Comparison of ENCODE assay signal across 16 mouse cellular contexts in genomic region chr9:67426304-67426703, GRCm38 (mm10).
DNase-seq lines count a peak whose midpoint lies in the region; ATAC-seq and TF ChIP-seq lines count a peak whose summit lies in the region.
"Had no signal": no experiment of that assay in that cellular context is flagged by ENCODE, and none has a peak within 500 bp of the region (broad histone marks: within the 10 kb centered on the region; RNA-seq: fewer than 3 reads in every experiment).

No protein-coding gene starts in this region.

- no peak overlapping the region for H3K4me2 ChIP-seq in kidney, embryonic 14.5 days (replicated peaks; ENCODE audit: low read depth, low read length)
- no peak overlapping the region for H3K4me2 ChIP-seq in intestine, embryonic 16.5 days (ENCODE audit: low read depth, low read length)
- H3K4me2 ChIP-seq: embryonic facial prominence, embryonic 12.5 days; limb, embryonic 13.5 days; midbrain, embryonic 11.5 days had no signal

- no peak overlapping the region for H3K27ac ChIP-seq in kidney, embryonic 14.5 days (ENCODE audit: low read depth, low read length)
- peak overlapping the region; percentile 39; the same call in 1 of the 2 replicates for H3K27ac ChIP-seq in intestine, embryonic 16.5 days (ENCODE audit: low read length)
- H3K27ac ChIP-seq: embryonic facial prominence, embryonic 12.5 days; gastrocnemius, adult 2 months; layer of hippocampus, adult 2 months; limb, embryonic 13.5 days had no signal

- WGBS in kidney, embryonic 14.5 days, result 32% methylated on average over 3 of the region's 3 CpGs
- 55% methylated on average over 3 of the region's 3 CpGs for WGBS in intestine, embryonic 16.5 days

- no peak for ATAC-seq in kidney, embryonic 14.5 days (ENCODE audit: low FRiP score, low TSS enrichment)
- peak; percentile 69; the same call in 1 of the 2 replicates for ATAC-seq in intestine, embryonic 16.5 days

- H3K4me1 ChIP-seq in kidney, embryonic 14.5 days (ENCODE audit: control insufficient read depth, insufficient read depth, low read length), result peaks cover 3% of the 10 kb centered on the region; the same call in 1 of the 2 replicates
- no peaks in the 10 kb centered on the region for H3K4me1 ChIP-seq in intestine, embryonic 16.5 days (ENCODE audit: control insufficient read depth, insufficient read depth, low read length)
- H3K4me1 ChIP-seq: embryonic facial prominence, embryonic 12.5 days had no signal

- no peak overlapping the region for H3K9ac ChIP-seq in kidney, embryonic 14.5 days (ENCODE audit: low read depth, low read length)
- H3K9ac ChIP-seq in intestine, embryonic 16.5 days (ENCODE audit: low read depth, low read length), result no peak overlapping the region
- H3K9ac ChIP-seq: embryonic facial prominence, embryonic 12.5 days; limb, embryonic 13.5 days had no signal

- H3K27me3 ChIP-seq in kidney, embryonic 14.5 days (ENCODE audit: control insufficient read depth, insufficient read depth, low read length), result no peaks in the 10 kb centered on the region
- H3K27me3 ChIP-seq in intestine, embryonic 16.5 days (replicated peaks; ENCODE audit: control insufficient read depth, insufficient read depth, low read length), result no peaks in the 10 kb centered on the region
- H3K27me3 ChIP-seq: embryonic facial prominence, embryonic 12.5 days; limb, embryonic 13.5 days had no signal

- TF ChIP-seq POLR2A in brain, embryonic 14.5 days (IDR thresholded peaks at IDR 0.05; ENCODE audit: borderline replicate concordance, extremely low read depth, insufficient read depth, insufficient read length, poor library complexity, severe bottlenecking), result no peak

- intact Hi-C loops in heart, postnatal 14 days (cut with DNase I), result loop anchor here (5.0 kb wide), 1 partner anchor 206 kb away; no protein-coding TSS in a partner anchor

- no peaks in the 10 kb centered on the region for H3K9me3 ChIP-seq in kidney, embryonic 14.5 days (ENCODE audit: control insufficient read depth, low read length)
- H3K9me3 ChIP-seq in intestine, embryonic 16.5 days (ENCODE audit: control insufficient read depth, low read length), result no peaks in the 10 kb centered on the region
- H3K9me3 ChIP-seq: embryonic facial prominence, embryonic 12.5 days; limb, embryonic 13.5 days had no signal

- no peak overlapping the region for H3K4me3 ChIP-seq in kidney, embryonic 14.5 days (ENCODE audit: low read length)
- no peak overlapping the region for H3K4me3 ChIP-seq in intestine, embryonic 16.5 days (ENCODE audit: low read length)
- H3K4me3 ChIP-seq: embryonic facial prominence, embryonic 12.5 days; gastrocnemius, adult 2 months; layer of hippocampus, adult 2 months; limb, embryonic 13.5 days had no signal

- no peak for TF ChIP-seq CTCF in brain, embryonic 14.5 days (IDR thresholded peaks at IDR 0.05; ENCODE audit: borderline replicate concordance, extremely low read depth, insufficient read depth, insufficient read length)

- DNase-seq in heart, adult 11 months, result peak; percentile 42
- DNase-seq in heart, postnatal 14 days, result no peak
- DNase-seq in kidney, adult 9 months, result peak; percentile 9
- peak; percentile 50 for DNase-seq in brain, embryonic 14.5 days (ENCODE audit: low read depth)
- DNase-seq in cerebellum, postnatal 14 days, result no peak
- DNase-seq in adrenal gland, postnatal 10 days, result no peak
- DNase-seq: cerebellum, adult 11 months; gastrocnemius, adult 2 months; heart, adult 18-20 months; heart, postnatal 36 days had no signal

- H3K36me3 ChIP-seq in kidney, embryonic 14.5 days (ENCODE audit: control insufficient read depth, insufficient read depth, low read length), result no peaks in the 10 kb centered on the region
- H3K36me3 ChIP-seq in intestine, embryonic 16.5 days (ENCODE audit: control insufficient read depth, insufficient read depth, low read length), result no peaks in the 10 kb centered on the region
- H3K36me3 ChIP-seq: embryonic facial prominence, embryonic 12.5 days; limb, embryonic 13.5 days had no signal

Comparison
In these comparisons a context has a peak if more than half of its experiments do, and no peak if none do; other contexts are left out.
1. DNase-seq: peak in heart, adult 11 months (single experiment), kidney, adult 9 months (single experiment) and brain, embryonic 14.5 days (single experiment); none in heart, postnatal 14 days (0 of 2), cerebellum, postnatal 14 days (0 of 2) and adrenal gland, postnatal 10 days (single experiment).